Mouse (Mus musculus) forebrain, embryonic 11.5 days (tissue): ENCODE results near the gene Fabp7. TPM values are rescaled to one million over a fixed set of nuclear protein-coding genes. Genes with fewer than 3 reads are reported as not detected.

Source experiments
- ATAC-seq: fragments of 200-750 bp; cut with Nextera tagmentation; replicated peaks from 2 replicates; pipeline ENCODE4 v1.8.0; 2017; ENCODE audit warnings: moderate TSS enrichment; ENCODE audit not compliant: low FRiP score
- DNase-seq: peaks from one replicate; pipeline ENCODE4 v3.0.0-alpha.2; 2017; ENCODE audit warnings: low spot score
- H3K27ac ChIP-seq: fragments of 300-500 bp; sonication (generic); 2 replicates; pipeline ENCODE4 v1.5.1; 2014; ENCODE audit warnings: low read depth, low read length
- H3K27me3 ChIP-seq: fragments of 300-500 bp; sonication (generic); 2 replicates; pipeline ENCODE4 v1.6.1; 2014; ENCODE audit warnings: mild to moderate bottlenecking, low read length, mixed read lengths; ENCODE audit not compliant: control insufficient read depth, insufficient read depth
- H3K36me3 ChIP-seq: fragments of 300-500 bp; sonication (generic); 2 replicates; pipeline ENCODE4 v1.6.1; 2014; ENCODE audit warnings: mild to moderate bottlenecking, low read length, moderate library complexity, mixed read lengths; ENCODE audit not compliant: control insufficient read depth, insufficient read depth
- H3K4me1 ChIP-seq: fragments of 300-500 bp; sonication (generic); replicated peaks from 2 replicates; pipeline ENCODE4 v1.6.1; 2014; ENCODE audit warnings: low read length, mixed read lengths; ENCODE audit not compliant: control insufficient read depth, insufficient read depth
- H3K4me2 ChIP-seq: fragments of 300-500 bp; sonication (generic); 2 replicates; pipeline ENCODE4 v1.6.1; 2014; ENCODE audit warnings: low read depth, mild to moderate bottlenecking, low read length, moderate library complexity, mixed read lengths; ENCODE audit not compliant: severe bottlenecking
- H3K4me3 ChIP-seq: fragments of 300-500 bp; sonication (generic); 2 replicates; pipeline ENCODE4 v1.5.1; 2014; ENCODE audit warnings: low read depth, low read length
- H3K9ac ChIP-seq: fragments of 300-500 bp; sonication (generic); 2 replicates; pipeline ENCODE4 v1.6.1; 2014; ENCODE audit warnings: low read length
- H3K9me3 ChIP-seq: fragments of 300-500 bp; sonication (generic); 2 replicates; pipeline ENCODE4 v1.6.1; 2016; ENCODE audit warnings: low read length, mixed read lengths; ENCODE audit not compliant: control insufficient read depth
- WGBS: fragments of 180-500 bp; shearing (Covaris S2); extraction: QIAGEN DNeasy Blood & Tissue Kit; methylation state at CpG from one replicate; pipeline ENCODE4 v1.1.7; 2014; 5-methylcytosine and 5-hydroxymethylcytosine counted together
- polyA plus RNA-seq: library from polyadenylated mRNA; unstranded; fragments of >200 nt; fragmentation: Nextera tagmentation; extraction: Ambion mirVana; gene quantifications from 2 replicates; pipeline ENCODE4 v1.2.1, GENCODE M21; 2014

Gene Fabp7
- polyA plus RNA-seq, 1 experiment from 2014 or later, result 640 TPM

DNA sequence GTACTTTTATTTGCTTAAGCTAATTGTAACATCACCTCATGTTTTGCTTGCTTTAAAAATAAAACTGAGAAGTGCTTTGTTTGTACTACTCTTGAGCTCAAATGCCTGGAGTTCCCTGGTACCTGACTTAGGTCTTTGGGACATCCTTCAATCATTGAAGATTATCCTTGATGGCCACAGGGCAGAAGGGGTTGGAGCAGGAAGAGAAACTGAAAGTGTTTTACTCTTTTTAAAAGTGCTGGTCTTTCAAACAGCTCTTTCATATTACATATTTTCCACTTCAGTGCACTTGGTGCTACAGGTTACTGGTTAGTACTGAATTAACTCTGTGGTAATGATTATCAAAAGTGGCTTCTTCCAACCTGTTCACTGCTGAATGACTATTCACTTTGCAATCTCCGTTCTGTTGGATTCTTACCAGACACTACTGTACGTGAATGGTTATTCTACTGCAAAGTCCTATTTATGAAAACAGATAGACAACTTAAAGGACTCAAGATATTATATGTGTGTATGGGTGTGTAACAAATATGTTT is 29.4 kb upstream of the Fabp7 start:
- 93% methylated on average over 2 of the region's 2 CpGs for WGBS
- no peaks in the 10 kb centered on the region for H3K27me3 ChIP-seq
- ATAC-seq (no peak), DNase-seq (no peak)
- H3K4me1 ChIP-seq, result no peaks in the 10 kb centered on the region
- no peaks in the 10 kb centered on the region for H3K36me3 ChIP-seq
- H3K9ac ChIP-seq, result no peak overlapping the region
- no peak overlapping the region for H3K4me3 ChIP-seq
- H3K27ac ChIP-seq, result no peak overlapping the region
- no peaks in the 10 kb centered on the region for H3K9me3 ChIP-seq
- H3K4me2 ChIP-seq, result no peak overlapping the region

DNA sequence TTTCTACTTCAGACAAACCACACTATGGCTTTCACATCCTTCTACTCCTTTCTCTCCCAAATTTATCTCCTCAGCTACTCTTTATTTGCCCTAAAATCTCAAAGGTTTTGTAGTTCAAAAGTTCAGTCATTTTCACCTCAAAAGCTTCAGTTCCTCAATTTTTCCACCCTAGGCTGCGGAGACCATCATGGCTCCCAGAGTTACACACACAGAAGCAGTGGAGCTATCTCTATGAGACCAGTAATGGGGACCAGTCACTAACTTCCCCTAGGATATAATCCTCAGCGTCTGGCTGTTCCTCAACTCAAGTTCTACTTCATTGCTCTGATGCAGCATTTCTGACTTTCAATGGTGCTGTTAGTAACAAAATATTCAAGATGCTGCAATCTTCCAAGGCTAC is 25.7 kb upstream of the Fabp7 start:
- Histone ChIP-seq H3K9ac (no peak overlapping the region), H3K27ac (no peak overlapping the region), H3K4me1 (no peaks in the 10 kb centered on the region), H3K9me3 (no peaks in the 10 kb centered on the region), H3K4me2 (no peak overlapping the region), H3K36me3 (no peaks in the 10 kb centered on the region), H3K4me3 (no peak overlapping the region), H3K27me3 (no peaks in the 10 kb centered on the region)
- WGBS, result 84% methylated on average over 2 of the region's 2 CpGs
- no peak for ATAC-seq
- no peak for DNase-seq

- ATAC-seq, result no peak
- Histone ChIP-seq H3K9me3 (no peaks in the 10 kb centered on the region), H3K27me3 (no peaks in the 10 kb centered on the region), H3K9ac (no peak overlapping the region), H3K4me1 (no peaks in the 10 kb centered on the region), H3K4me3 (no peak overlapping the region), H3K36me3 (no peaks in the 10 kb centered on the region), H3K27ac (no peak overlapping the region), H3K4me2 (no peak overlapping the region)
- no peak for DNase-seq
- WGBS, result 75% methylated on average over 3 of the region's 3 CpGs
Observed at GRCm38 (mm10) chr10:57760694-57761093, 24.0 kb upstream of the Fabp7 start.

DNA sequence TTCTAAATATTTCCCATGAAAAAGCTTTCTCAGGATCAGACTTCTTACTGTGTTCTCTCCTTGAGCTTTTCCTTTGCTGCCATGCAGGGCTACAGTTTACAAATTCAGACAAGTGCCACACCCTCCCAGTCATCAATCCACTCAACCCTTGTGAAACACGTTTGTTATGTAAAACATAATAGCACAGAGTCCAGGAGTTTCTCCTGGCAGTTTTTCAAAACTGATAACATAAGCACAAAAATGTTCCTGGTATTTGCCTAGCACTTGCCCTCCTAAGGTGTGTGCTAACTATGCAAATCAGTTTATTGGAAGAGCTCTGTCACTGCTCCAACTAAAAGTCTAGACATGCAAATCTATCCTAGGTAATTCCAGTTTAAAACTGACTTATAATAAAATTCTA is 21.6 kb upstream of the Fabp7 start:
- WGBS, result 69% methylated on average over 1 of the region's 1 CpGs
- no peak for ATAC-seq

DNA sequence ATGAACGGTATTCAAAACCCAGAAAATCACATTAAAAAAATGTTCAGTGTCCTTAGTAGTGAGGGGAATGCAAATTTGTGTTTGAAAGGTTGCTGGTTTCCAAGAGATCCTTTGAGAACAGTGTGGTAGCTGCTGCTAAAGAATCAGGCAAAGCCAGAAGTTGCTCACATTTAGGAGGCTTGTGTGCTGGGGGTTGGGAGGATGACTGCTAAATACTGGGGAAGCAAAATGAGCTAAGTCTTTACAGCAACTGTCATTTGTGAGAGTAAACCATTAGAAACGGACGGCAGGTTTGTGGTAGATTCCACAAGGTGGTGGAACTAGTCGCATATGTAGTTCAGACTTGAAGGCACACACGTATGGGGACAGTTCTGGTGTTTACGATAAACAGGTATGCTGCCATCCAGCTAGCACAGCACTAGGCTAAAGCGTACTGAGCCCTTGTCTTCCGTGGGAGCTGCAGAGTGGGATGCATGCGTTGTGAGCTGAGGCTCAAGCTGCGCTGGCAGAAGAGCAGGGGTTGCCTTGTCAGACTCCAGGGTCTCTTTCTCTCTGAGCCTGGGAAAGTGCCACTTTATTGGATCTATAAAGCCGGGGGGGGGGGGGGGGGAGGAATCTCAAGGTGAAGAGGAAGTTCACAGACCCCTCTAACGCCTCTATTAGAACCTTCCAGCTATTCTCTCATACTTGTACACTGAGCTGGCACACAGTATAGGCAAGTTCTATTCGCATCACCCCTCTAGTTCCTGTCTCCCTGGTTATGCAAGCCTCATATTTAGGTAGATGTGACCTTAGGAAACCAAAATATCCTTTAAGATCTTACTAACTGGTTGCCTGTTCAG is 1.2 kb upstream of the Fabp7 start:
- DNase-seq, result peak; percentile 53
- Histone ChIP-seq H3K27me3 (no peaks in the 10 kb centered on the region), H3K27ac (peak overlapping the region; percentile 91), H3K4me3 (no peak overlapping the region), H3K9ac (peak overlapping the region; percentile 42), H3K9me3 (no peaks in the 10 kb centered on the region), H3K4me1 (peaks cover 5% of the 10 kb centered on the region), H3K36me3 (no peaks in the 10 kb centered on the region), H3K4me2 (peak overlapping the region; percentile 63)
- 22% methylated on average over 13 of the region's 13 CpGs for WGBS
- ATAC-seq, result peak; percentile 61

More for the DNA sequence above, 21.6 kb upstream of the Fabp7 start:
- Histone ChIP-seq H3K27ac (no peak overlapping the region), H3K4me1 (no peaks in the 10 kb centered on the region), H3K4me3 (no peak overlapping the region), H3K9me3 (no peaks in the 10 kb centered on the region), H3K9ac (no peak overlapping the region), H3K36me3 (no peaks in the 10 kb centered on the region), H3K27me3 (no peaks in the 10 kb centered on the region), H3K4me2 (no peak overlapping the region)
- no peak for DNase-seq

DNA sequence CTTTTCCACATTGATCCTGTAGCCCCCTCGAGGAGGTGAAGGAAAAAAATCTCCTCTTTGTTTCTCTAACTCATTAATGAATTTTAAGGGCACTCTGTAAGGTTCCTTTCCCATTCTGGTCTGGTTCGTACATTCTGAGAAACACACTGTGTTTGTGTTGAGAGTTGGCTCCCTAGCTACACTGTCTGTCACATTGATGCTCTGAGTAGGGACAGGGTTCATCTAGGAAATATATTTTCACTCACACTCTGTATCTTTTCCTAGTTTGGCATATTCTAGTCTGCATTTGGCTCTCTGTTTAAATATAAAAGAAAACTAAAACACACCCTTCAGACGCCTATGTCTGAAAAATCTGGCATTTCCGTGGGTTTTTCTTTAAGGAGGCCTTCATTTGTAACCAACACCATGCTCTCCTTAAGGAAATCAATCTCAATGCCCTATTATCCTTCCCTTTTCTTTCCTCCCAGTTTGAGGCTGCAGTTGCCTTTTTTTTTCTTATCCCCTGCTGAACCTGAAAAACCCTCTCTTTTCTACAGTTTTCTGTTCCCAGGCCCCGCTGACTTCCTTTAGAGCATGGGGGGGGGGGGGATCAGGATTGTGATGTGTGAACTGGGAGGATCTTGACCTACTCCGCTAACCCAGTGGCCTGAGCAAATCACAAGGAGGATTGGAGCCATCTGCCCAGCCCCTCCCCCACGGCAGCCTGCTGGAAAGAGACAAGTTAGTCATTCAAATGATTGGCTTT is 378 bp upstream of the Fabp7 start:
- Histone ChIP-seq H3K36me3 (no peaks in the 10 kb centered on the region), H3K4me3 (peak overlapping the region; percentile 45), H3K4me2 (peak overlapping the region; percentile 63), H3K9ac (peak overlapping the region; percentile 68), H3K27ac (peak overlapping the region; percentile 91), H3K4me1 (peaks cover 5% of the 10 kb centered on the region), H3K27me3 (no peaks in the 10 kb centered on the region), H3K9me3 (no peaks in the 10 kb centered on the region)
- WGBS, result under 1% methylated on average over 7 of the region's 7 CpGs
- ATAC-seq (peak; percentile 92), DNase-seq (peak; percentile 91)

DNA sequence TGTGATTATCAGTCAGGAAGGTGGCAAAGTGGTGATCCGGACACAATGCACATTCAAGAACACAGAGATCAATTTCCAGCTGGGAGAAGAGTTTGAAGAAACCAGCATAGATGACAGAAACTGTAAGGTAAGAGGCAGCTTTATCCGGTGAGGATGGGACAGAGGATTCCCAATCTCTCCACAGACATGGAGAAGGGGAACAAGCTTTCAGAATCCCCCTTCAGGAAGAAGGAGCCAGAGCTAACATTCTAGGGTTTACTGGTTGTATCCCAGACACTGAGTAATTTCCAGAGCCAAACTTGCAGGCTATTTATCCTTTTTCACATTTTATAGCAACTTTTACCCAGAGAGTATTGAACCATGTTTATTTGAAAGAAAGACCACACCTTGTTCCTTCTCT is 871 bp downstream of the Fabp7 start:
- ATAC-seq, result no peak
- H3K27me3 ChIP-seq, result no peaks in the 10 kb centered on the region
- H3K4me3 ChIP-seq, result peak overlapping the region; percentile 45
- peak overlapping the region; percentile 63 for H3K4me2 ChIP-seq
- H3K4me1 ChIP-seq, result peaks cover 5% of the 10 kb centered on the region
- H3K27ac ChIP-seq, result peak overlapping the region; percentile 91
- 25% methylated on average over 2 of the region's 2 CpGs for WGBS
- no peaks in the 10 kb centered on the region for H3K36me3 ChIP-seq
- DNase-seq, result no peak
- H3K9ac ChIP-seq, result peak overlapping the region; percentile 68
- no peaks in the 10 kb centered on the region for H3K9me3 ChIP-seq

DNA sequence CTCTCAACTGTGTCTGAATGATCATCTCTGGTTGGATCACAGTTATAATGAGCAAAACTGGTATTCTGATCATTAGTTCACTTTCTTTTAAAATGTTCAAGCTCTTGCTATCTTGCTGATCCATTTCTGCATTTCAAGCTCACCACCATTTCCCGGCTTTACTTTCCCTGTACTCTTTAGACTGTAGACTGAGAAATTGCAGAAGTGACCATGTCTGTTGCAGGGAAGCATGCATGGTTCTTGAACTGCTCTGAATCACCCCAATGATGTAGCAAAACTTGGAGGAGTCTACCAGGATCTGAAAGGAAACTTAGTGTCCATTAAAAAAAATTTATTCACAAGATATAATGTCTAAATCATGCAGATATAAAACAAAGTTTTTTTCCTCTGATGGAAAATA is 8.3 kb downstream of the Fabp7 start:
- no peak overlapping the region for H3K27ac ChIP-seq
- H3K9ac ChIP-seq, result no peak overlapping the region
- H3K4me3 ChIP-seq, result no peak overlapping the region
- H3K27me3 ChIP-seq, result no peaks in the 10 kb centered on the region
- no peaks in the 10 kb centered on the region for H3K36me3 ChIP-seq
- WGBS, result 95% methylated on average over 1 of the region's 1 CpGs
- H3K4me2 ChIP-seq, result no peak overlapping the region
- no peak for ATAC-seq
- H3K4me1 ChIP-seq, result peaks cover 16% of the 10 kb centered on the region; the same call in 1 of the 2 replicates
- H3K9me3 ChIP-seq, result peaks cover 2% of the 10 kb centered on the region; the same call in 1 of the 2 replicates
- DNase-seq, result no peak
